Mouse (Mus musculus) lung, postnatal 4 days (tissue): Measurements from ENCODE around the gene Lsm14b.

ENCODE experiments used
- DNase-seq, 2 experiments: peaks; one replicate each; pipeline ENCODE4 v3.0.0; 2021

The Lsm14b gene

GRCm38 (mm10) chr2:180024401-180025098 is at the start of gene Lsm14b:
Gene Lsm14b (plus strand): TSS chr2:180024987.
- peak; percentile 99 to 100 for DNase-seq

GRCm38 (mm10) chr2:179975851-179976250 is 48.9 kb upstream of the Lsm14b start:
- DNase-seq = peak in 1 of 2 experiments; percentile 46

GRCm38 (mm10) chr2:179976295-179976627 is 48.5 kb upstream of the Lsm14b start:
- DNase-seq = no peak

GRCm38 (mm10) chr2:179976628-179977343 is 48.0 kb upstream of the Lsm14b start, which contains the start of gene Taf4:
Gene Taf4 (minus strand): TSS chr2:179976646.
- peak; percentile 92 to 93 for DNase-seq

GRCm38 (mm10) chr2:179977344-179978025 is 47.3 kb upstream of the Lsm14b start:
- DNase-seq = no peak

GRCm38 (mm10) chr2:179978250-179978649 is 46.5 kb upstream of the Lsm14b start:
- no peak for DNase-seq

- DNase-seq = peak in 1 of 2 experiments; percentile 23
Measured at GRCm38 (mm10) chr2:179979836-179980235, 45.0 kb upstream of the Lsm14b start.

GRCm38 (mm10) chr2:179980616-179981015 is 44.2 kb upstream of the Lsm14b start:
- no peak for DNase-seq

GRCm38 (mm10) chr2:179982715-179983114 is 42.1 kb upstream of the Lsm14b start:
- DNase-seq = no peak

- DNase-seq = no peak
Measured at GRCm38 (mm10) chr2:179984830-179985229, 40.0 kb upstream of the Lsm14b start.

- DNase-seq = no peak
Measured at GRCm38 (mm10) chr2:179985695-179986094, 39.1 kb upstream of the Lsm14b start.

GRCm38 (mm10) chr2:179986437-179987022 is 38.3 kb upstream of the Lsm14b start:
- no peak for DNase-seq

- DNase-seq = no peak
Measured at GRCm38 (mm10) chr2:179989098-179989497, 35.7 kb upstream of the Lsm14b start.

- no peak for DNase-seq
Measured at GRCm38 (mm10) chr2:179993071-179993470, 31.7 kb upstream of the Lsm14b start.

- DNase-seq = no peak
Measured at GRCm38 (mm10) chr2:179998431-179998830, 26.4 kb upstream of the Lsm14b start.

GRCm38 (mm10) chr2:180001635-180002034 is 23.2 kb upstream of the Lsm14b start:
- DNase-seq = no peak

- DNase-seq = no peak
Measured at GRCm38 (mm10) chr2:180005656-180006351, 19.0 kb upstream of the Lsm14b start.

- DNase-seq = no peak
Measured at GRCm38 (mm10) chr2:180006352-180007017, 18.3 kb upstream of the Lsm14b start.

GRCm38 (mm10) chr2:180010686-180011085 is 14.1 kb upstream of the Lsm14b start:
- DNase-seq = no peak

- DNase-seq = no peak
Measured at GRCm38 (mm10) chr2:180011370-180011769, 13.4 kb upstream of the Lsm14b start.

GRCm38 (mm10) chr2:180013686-180014085 is 11.1 kb upstream of the Lsm14b start:
- DNase-seq = no peak

GRCm38 (mm10) chr2:180017632-180018031 is 7.2 kb upstream of the Lsm14b start:
- no peak for DNase-seq
